Mouse (Mus musculus): Measurements from ENCODE around the gene Tcf7l2.

DNA sequence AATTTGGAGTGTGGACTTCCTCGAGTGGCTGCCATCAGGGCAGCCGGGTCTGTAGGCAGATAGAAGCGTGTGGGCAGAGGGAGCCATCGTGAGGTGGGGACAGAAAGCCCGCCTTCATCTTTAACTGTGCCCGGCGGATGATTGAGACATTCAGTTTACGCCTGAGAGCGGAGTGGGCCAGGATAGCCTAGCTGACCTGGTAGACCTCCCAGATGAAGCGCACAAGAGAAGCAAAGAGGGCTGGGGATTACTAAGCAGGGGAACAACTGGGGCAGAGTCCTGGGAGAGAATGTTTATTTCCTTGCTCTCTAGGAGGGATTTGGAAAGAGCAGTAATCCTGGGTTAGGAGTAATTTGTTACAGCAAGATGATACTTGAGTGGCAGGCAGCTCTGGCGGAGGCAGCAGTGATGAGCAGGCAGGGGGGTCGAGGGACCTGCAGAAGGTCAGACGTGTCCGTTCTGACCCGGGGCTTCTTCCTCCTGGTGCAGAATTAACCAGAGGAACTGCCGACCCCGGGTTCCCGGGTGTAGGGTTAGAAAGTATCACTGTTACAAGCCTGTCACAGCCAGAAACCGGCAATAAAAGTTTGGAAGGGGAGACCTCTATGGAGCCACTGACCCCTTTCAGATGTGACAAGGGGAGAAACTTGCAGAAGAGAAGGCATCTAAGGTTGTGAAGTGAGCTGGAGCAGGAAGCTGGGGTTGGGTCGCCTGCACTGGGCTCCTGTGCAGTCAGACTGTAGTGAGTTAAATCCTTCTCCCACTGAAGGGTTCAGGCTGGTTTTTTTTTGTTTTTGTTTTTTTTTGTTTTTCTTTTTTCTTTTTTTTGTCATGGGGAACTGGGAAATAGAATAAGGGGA, 65.8 kb downstream of the Tcf7l2 start:
- no peak for TF ChIP-seq CTCF (IDR thresholded peaks at IDR 0.05; ENCODE audit: control insufficient read depth, insufficient read depth, insufficient replicate concordance, low read depth, low read length)
- TF ChIP-seq POLR2A (IDR thresholded peaks at IDR 0.05; ENCODE audit: control insufficient read depth, low read depth, low read length) = no peak

Data from testis, adult 2 months (tissue).